Comparison of ENCODE assay signal across 35 mouse cellular contexts in genomic region chr1:144215230-144215629, GRCm38 (mm10). TPM values are rescaled to one million over a fixed set of nuclear protein-coding genes. Genes with fewer than 3 reads are reported as not detected.
DNase-seq lines count a peak whose midpoint lies in the region; ATAC-seq lines count a peak whose summit lies in the region.
"Had no signal": no experiment of that assay in that cellular context is flagged by ENCODE, and none has a peak within 500 bp of the region (broad histone marks: within the 10 kb centered on the region; RNA-seq: fewer than 3 reads in every experiment).

No protein-coding gene starts in this region.

- no peak overlapping the region for H3K9ac ChIP-seq in midbrain, embryonic 11.5 days (ENCODE audit: low read length)
- H3K9ac ChIP-seq: embryonic facial prominence, embryonic 13.5 days; hindbrain, embryonic 13.5 days; liver, embryonic 12.5 days; midbrain, embryonic 12.5 days; neural tube, embryonic 15.5 days; stomach, embryonic 15.5 days had no signal

- peak; percentile 21 for DNase-seq in CD4-positive, CD25-positive, alpha-beta regulatory T cell, adult 2 months (ENCODE audit: low read depth, low spot score)
- no peak for DNase-seq in adrenal gland, postnatal 14 days
- no peak for DNase-seq in limb, embryonic 10.5 days (ENCODE audit: low spot score)
- DNase-seq in midbrain, embryonic 11.5 days (ENCODE audit: low spot score, missing footprints), result no peak
- DNase-seq: adrenal gland, postnatal 10 days; cerebellum, adult 11 months; cerebellum, adult 9-10 months; cerebellum, postnatal 36 days; gastrocnemius, adult 2 months; kidney, adult 11 months; kidney, postnatal 14 days; layer of hippocampus, adult 9-11 months; lung, adult 18-20 months; lung, postnatal 4 days; retina, postnatal 1 day; right cerebral cortex, postnatal 14 days had no signal

- no peaks in the 10 kb centered on the region for H3K27me3 ChIP-seq in limb, embryonic 10.5 days (ENCODE audit: low read depth, poor library complexity, severe bottlenecking)
- no peaks in the 10 kb centered on the region for H3K27me3 ChIP-seq in midbrain, embryonic 11.5 days (ENCODE audit: control insufficient read depth, insufficient read depth, low read length)
- H3K27me3 ChIP-seq: embryonic facial prominence, embryonic 13.5 days; hindbrain, embryonic 13.5 days; liver, embryonic 12.5 days; midbrain, embryonic 12.5 days; neural tube, embryonic 15.5 days; stomach, embryonic 15.5 days had no signal

- H3K27ac ChIP-seq in limb, embryonic 10.5 days, result no peak overlapping the region
- H3K27ac ChIP-seq in midbrain, embryonic 11.5 days (ENCODE audit: low read depth, low read length), result no peak overlapping the region
- H3K27ac ChIP-seq: embryonic facial prominence, embryonic 13.5 days; forebrain, embryonic 10.5 days; gastrocnemius, adult 2 months; hindbrain, embryonic 13.5 days; liver, embryonic 12.5 days; midbrain, embryonic 12.5 days; neural tube, embryonic 15.5 days; stomach, embryonic 15.5 days had no signal

- H3K4me1 ChIP-seq in limb, embryonic 10.5 days, result no peaks in the 10 kb centered on the region
- H3K4me1 ChIP-seq in midbrain, embryonic 11.5 days (ENCODE audit: control insufficient read depth, insufficient read depth, low read length), result no peaks in the 10 kb centered on the region
- H3K4me1 ChIP-seq: forebrain, embryonic 10.5 days; hindbrain, embryonic 13.5 days; liver, embryonic 12.5 days; midbrain, embryonic 12.5 days; neural tube, embryonic 15.5 days; stomach, embryonic 15.5 days had no signal

- H3K4me2 ChIP-seq in midbrain, embryonic 11.5 days, result no peak overlapping the region
- H3K4me2 ChIP-seq: embryonic facial prominence, embryonic 13.5 days; hindbrain, embryonic 13.5 days; liver, embryonic 12.5 days; midbrain, embryonic 12.5 days; neural tube, embryonic 15.5 days; stomach, embryonic 15.5 days had no signal

- no peaks in the 10 kb centered on the region for H3K9me3 ChIP-seq in limb, embryonic 10.5 days (replicated peaks)
- no peaks in the 10 kb centered on the region for H3K9me3 ChIP-seq in midbrain, embryonic 11.5 days (ENCODE audit: control insufficient read depth, low read length)
- H3K9me3 ChIP-seq: embryonic facial prominence, embryonic 13.5 days; forebrain, embryonic 10.5 days; hindbrain, embryonic 13.5 days; liver, embryonic 12.5 days; midbrain, embryonic 12.5 days; neural tube, embryonic 15.5 days; stomach, embryonic 15.5 days had no signal

- peak; percentile 90 for ATAC-seq in common myeloid progenitor, adult 5-6 weeks (replicated peaks; ENCODE audit: low read depth, poor library complexity, severe bottlenecking)
- ATAC-seq in megakaryocyte, adult 5-6 weeks (ENCODE audit: poor library complexity, severe bottlenecking), result peak; percentile 76
- ATAC-seq in megakaryocyte-erythroid progenitor cell, adult 5-6 weeks (replicated peaks; ENCODE audit: low FRiP score, low TSS enrichment, poor library complexity, severe bottlenecking), result no peak
- no peak for ATAC-seq in midbrain, embryonic 11.5 days (ENCODE audit: low FRiP score)
- ATAC-seq: forebrain, embryonic 16.5 days; liver, embryonic 12.5 days; lung, postnatal 0 days had no signal

- no peaks in the 10 kb centered on the region for H3K36me3 ChIP-seq in limb, embryonic 10.5 days
- H3K36me3 ChIP-seq in midbrain, embryonic 11.5 days (ENCODE audit: control insufficient read depth, insufficient read depth, low read length), result no peaks in the 10 kb centered on the region
- H3K36me3 ChIP-seq: embryonic facial prominence, embryonic 13.5 days; forebrain, embryonic 10.5 days; hindbrain, embryonic 13.5 days; liver, embryonic 12.5 days; midbrain, embryonic 12.5 days; neural tube, embryonic 15.5 days; stomach, embryonic 15.5 days had no signal

- H3K4me3 ChIP-seq in limb, embryonic 10.5 days, result no peak overlapping the region
- H3K4me3 ChIP-seq in midbrain, embryonic 11.5 days (ENCODE audit: low read depth, low read length), result no peak overlapping the region
- H3K4me3 ChIP-seq: embryonic facial prominence, embryonic 13.5 days; forebrain, embryonic 10.5 days; gastrocnemius, adult 2 months; hindbrain, embryonic 13.5 days; liver, embryonic 12.5 days; midbrain, embryonic 12.5 days; neural tube, embryonic 15.5 days; stomach, embryonic 15.5 days had no signal

RNA-seq across cellular contexts. Expression of gene Rgs1, which starts 33.8 kb away (rescaled TPM):
- total RNA-seq in common myeloid progenitor, adult 5-6 weeks (2017), result 575 and 670 TPM in 2 replicates
- total RNA-seq in megakaryocyte, adult 5-6 weeks (2015), result 18.4 and 22.9 TPM in 2 replicates
- total RNA-seq in megakaryocyte, adult 5-6 weeks (2017), result 53.3 and 60.5 TPM in 2 replicates
- 0.93 and 1.4 TPM in 2 replicates for total RNA-seq in adrenal gland, postnatal 14 days (2021)
- 2.6 and 5.2 TPM in 2 replicates for total RNA-seq in megakaryocyte-erythroid progenitor cell, adult 5-6 weeks (2014; fragmentation: Nextera tagmentation)
- total RNA-seq in megakaryocyte-erythroid progenitor cell, adult 5-6 weeks (2017), result 123 and 679 TPM in 2 replicates
- 0.11 TPM in 1 of 2 replicates, not detected in the other for polyA plus RNA-seq in limb, embryonic 10.5 days (2016; fragmentation: Nextera tagmentation; extraction: Ambion mirVana)
- polyA plus RNA-seq in midbrain, embryonic 11.5 days (2014; fragmentation: Nextera tagmentation; extraction: Ambion mirVana), result not detected in 2 replicates
- total RNA-seq: gastrocnemius, adult 2 months; gastrocnemius, postnatal 4 days; left cerebral cortex, adult 18-20 months had no signal
- polyA plus RNA-seq: C2C12; forebrain, embryonic 10.5 days; forebrain, embryonic 16.5 days; hindbrain, embryonic 13.5 days; kidney, embryonic 14.5 days; midbrain, embryonic 12.5 days; neural tube, embryonic 15.5 days had no signal

RNA-seq across cellular contexts. Expression of gene Rgs13, which starts 38.1 kb away (rescaled TPM):
- not detected in 2 replicates for total RNA-seq in common myeloid progenitor, adult 5-6 weeks (2017)
- total RNA-seq in megakaryocyte, adult 5-6 weeks (2015), result not detected in 2 replicates
- not detected in 2 replicates for total RNA-seq in megakaryocyte, adult 5-6 weeks (2017)
- total RNA-seq in adrenal gland, postnatal 14 days (2021), result not detected in 2 replicates
- total RNA-seq in megakaryocyte-erythroid progenitor cell, adult 5-6 weeks (2014; fragmentation: Nextera tagmentation), result not detected in 2 replicates
- total RNA-seq in megakaryocyte-erythroid progenitor cell, adult 5-6 weeks (2017), result not detected in 2 replicates
- not detected in 2 replicates for polyA plus RNA-seq in limb, embryonic 10.5 days (2016; fragmentation: Nextera tagmentation; extraction: Ambion mirVana)
- polyA plus RNA-seq in midbrain, embryonic 11.5 days (2014; fragmentation: Nextera tagmentation; extraction: Ambion mirVana), result 4.1 and 4.7 TPM in 2 replicates
- total RNA-seq: adrenal gland, postnatal 10 days; gastrocnemius, adult 2 months; heart, adult 8-10 months; heart, postnatal 25 days had no signal
- polyA plus RNA-seq: C2C12; heart, embryonic 14.5 days; kidney, embryonic 14.5 days; liver, embryonic 12.5 days; lung, postnatal 0 days had no signal

Comparison
In these comparisons a context has a peak if more than half of its experiments do, and no peak if none do; other contexts are left out.
1. ATAC-seq: peak in common myeloid progenitor, adult 5-6 weeks (single experiment) and megakaryocyte, adult 5-6 weeks (single experiment); none in megakaryocyte-erythroid progenitor cell, adult 5-6 weeks (single experiment) and midbrain, embryonic 11.5 days (single experiment).